Mouse (Mus musculus): ENCODE measurements around the gene March6. TPM values are rescaled to one million over a fixed set of nuclear protein-coding genes. Genes with fewer than 3 reads are reported as not detected.

March6 gene
- polyA plus RNA-seq, 1 experiment from 2014 or later: 68.3 TPM

DNA sequence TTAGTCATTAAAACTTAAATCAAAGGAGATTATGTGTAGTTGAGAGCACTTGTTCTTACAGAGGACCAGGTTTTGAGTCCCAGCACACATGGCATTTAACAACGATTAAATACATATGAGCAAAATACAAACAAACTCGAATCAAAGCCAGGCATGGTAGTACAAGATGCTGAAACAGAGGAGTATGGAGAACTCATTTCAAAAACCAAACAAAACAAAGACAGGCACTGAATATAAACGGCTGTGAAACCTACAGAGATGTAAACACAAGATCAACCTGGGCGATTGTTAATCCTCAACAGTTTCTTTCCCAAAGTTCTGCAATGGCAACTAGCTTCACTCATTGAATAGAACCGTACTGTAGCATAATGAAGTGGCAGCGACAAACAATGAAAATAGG, 1.8 kb downstream of the March6 start:
- Histone ChIP-seq H3K27ac (ENCODE audit: low read depth, low read length) (no peak overlapping the region), H3K27me3 (replicated peaks; ENCODE audit: control insufficient read depth, insufficient read depth, low read length) (no peaks in the 10 kb centered on the region), H3K9me3 (replicated peaks; ENCODE audit: control insufficient read depth, low read length) (no peaks in the 10 kb centered on the region), H3K4me1 (ENCODE audit: control insufficient read depth, insufficient read depth, low read length) (peaks cover 9% of the 10 kb centered on the region), H3K4me2 (ENCODE audit: low read length) (peak overlapping the region; percentile 70), H3K36me3 (ENCODE audit: control insufficient read depth, insufficient read depth, low read length) (no peaks in the 10 kb centered on the region), H3K9ac (ENCODE audit: low read length) (peak overlapping the region; percentile 92), H3K4me3 (ENCODE audit: low read depth, low read length) (peak overlapping the region; percentile 69)
- 25% methylated on average over 6 of the region's 6 CpGs for WGBS
- no peak for DNase-seq (ENCODE audit: low spot score)
- no peak for ATAC-seq

DNA sequence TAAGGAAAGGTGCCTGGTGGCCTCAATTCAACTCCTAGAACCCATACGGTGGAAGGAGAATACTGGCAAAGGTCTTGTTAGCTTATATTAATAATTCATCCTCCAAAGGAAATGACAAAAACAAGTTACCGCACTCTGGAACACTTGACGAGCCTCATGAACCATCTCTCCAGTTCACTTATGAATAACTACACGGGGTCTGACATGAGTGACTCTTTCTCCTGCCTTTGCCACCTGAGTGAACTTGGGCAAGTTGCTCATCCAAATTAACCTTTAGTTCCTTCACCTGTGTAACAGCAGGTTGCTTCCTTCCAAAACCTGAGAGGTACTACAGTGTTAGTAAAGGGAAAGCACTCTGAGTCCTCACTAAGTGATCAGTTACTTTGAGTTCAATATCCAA, 2.4 kb downstream of the March6 start:
- Histone ChIP-seq H3K9ac (ENCODE audit: low read length) (no peak overlapping the region), H3K27me3 (replicated peaks; ENCODE audit: control insufficient read depth, insufficient read depth, low read length) (no peaks in the 10 kb centered on the region), H3K4me1 (ENCODE audit: control insufficient read depth, insufficient read depth, low read length) (peaks cover 9% of the 10 kb centered on the region), H3K27ac (ENCODE audit: low read depth, low read length) (no peak overlapping the region), H3K9me3 (replicated peaks; ENCODE audit: control insufficient read depth, low read length) (no peaks in the 10 kb centered on the region), H3K4me2 (ENCODE audit: low read length) (peak overlapping the region; percentile 70), H3K36me3 (ENCODE audit: control insufficient read depth, insufficient read depth, low read length) (no peaks in the 10 kb centered on the region), H3K4me3 (ENCODE audit: low read depth, low read length) (no peak overlapping the region)
- no peak for DNase-seq (ENCODE audit: low spot score)
- WGBS: 95% methylated on average over 4 of the region's 4 CpGs
- ATAC-seq: no peak

DNA sequence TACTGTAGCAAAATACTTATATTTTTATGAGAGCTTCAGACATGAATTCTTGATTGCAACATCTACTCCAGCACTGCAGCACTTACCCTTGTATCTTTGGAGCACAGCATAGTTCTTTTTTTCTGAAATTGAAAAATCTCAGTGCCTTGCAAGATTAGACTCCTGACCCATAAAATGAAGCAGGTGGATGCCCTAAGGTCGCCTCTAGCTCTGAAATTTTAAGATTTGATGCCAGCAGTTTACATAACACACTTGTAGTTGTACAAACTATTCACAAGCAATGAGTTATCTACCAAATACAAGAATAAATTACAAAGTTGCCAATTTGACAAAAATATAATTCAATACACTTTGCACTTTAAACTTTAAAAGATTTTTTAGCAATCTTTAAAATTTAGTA, 4.4 kb downstream of the March6 start:
- no peak for DNase-seq (ENCODE audit: low spot score)
- H3K4me3 ChIP-seq (ENCODE audit: low read depth, low read length): no peak overlapping the region
- no peak overlapping the region for H3K27ac ChIP-seq (ENCODE audit: low read depth, low read length)
- H3K9ac ChIP-seq (ENCODE audit: low read length): no peak overlapping the region
- 89% methylated on average over 1 of the region's 1 CpGs for WGBS
- no peaks in the 10 kb centered on the region for H3K36me3 ChIP-seq (ENCODE audit: control insufficient read depth, insufficient read depth, low read length)
- H3K27me3 ChIP-seq (replicated peaks; ENCODE audit: control insufficient read depth, insufficient read depth, low read length): no peaks in the 10 kb centered on the region
- peaks cover 6% of the 10 kb centered on the region for H3K4me1 ChIP-seq (ENCODE audit: control insufficient read depth, insufficient read depth, low read length)
- no peak for ATAC-seq
- H3K9me3 ChIP-seq (replicated peaks; ENCODE audit: control insufficient read depth, low read length): no peaks in the 10 kb centered on the region
- no peak overlapping the region for H3K4me2 ChIP-seq (ENCODE audit: low read length)

DNA sequence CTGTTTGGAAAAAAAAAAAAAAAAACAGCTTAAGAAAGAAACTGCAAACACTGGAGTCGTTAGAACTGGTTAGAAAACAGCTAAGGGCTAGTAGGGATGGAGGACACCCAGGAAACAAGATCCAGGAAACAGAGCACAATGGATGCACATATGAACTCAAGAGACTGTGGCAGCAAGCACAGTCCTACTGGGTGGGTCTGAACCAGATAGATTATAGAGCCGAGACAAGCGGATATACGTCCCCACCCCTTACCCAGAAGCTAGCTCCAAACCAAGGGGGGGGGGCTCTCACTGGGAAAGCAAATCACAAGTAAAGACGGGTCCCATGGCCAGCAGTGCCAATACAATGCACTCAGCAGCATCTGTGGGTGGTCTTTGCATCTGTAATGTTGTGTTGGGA, 11.9 kb downstream of the March6 start:
- WGBS: 73% methylated on average over 5 of the region's 5 CpGs
- Histone ChIP-seq H3K27ac (ENCODE audit: low read depth, low read length) (no peak overlapping the region), H3K9ac (ENCODE audit: low read length) (no peak overlapping the region), H3K9me3 (replicated peaks; ENCODE audit: control insufficient read depth, low read length) (no peaks in the 10 kb centered on the region), H3K4me1 (ENCODE audit: control insufficient read depth, insufficient read depth, low read length) (no peaks in the 10 kb centered on the region), H3K4me2 (ENCODE audit: low read length) (no peak overlapping the region), H3K36me3 (ENCODE audit: control insufficient read depth, insufficient read depth, low read length) (no peaks in the 10 kb centered on the region), H3K27me3 (replicated peaks; ENCODE audit: control insufficient read depth, insufficient read depth, low read length) (no peaks in the 10 kb centered on the region), H3K4me3 (ENCODE audit: low read depth, low read length) (no peak overlapping the region)
- ATAC-seq: no peak
- DNase-seq (ENCODE audit: low spot score): no peak

DNA sequence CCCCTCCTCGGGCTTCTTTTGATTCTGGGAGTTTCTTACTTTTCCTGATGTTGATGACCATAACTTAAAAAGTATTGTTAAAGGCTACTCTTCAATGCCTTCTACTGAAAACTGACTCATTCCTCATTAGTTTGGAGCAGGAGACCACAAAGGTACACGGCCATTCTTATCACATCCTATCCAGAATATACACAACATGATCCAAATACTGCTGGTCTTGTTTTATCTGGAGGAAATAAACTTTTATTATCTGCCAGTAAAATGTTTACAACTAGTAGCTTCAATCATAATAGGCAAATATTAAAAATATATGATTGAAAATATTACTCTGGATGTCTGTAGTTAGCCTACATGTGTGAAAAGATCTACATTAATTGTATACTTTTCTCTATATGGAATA, 12.5 kb downstream of the March6 start:
- Histone ChIP-seq H3K4me2 (ENCODE audit: low read length) (no peak overlapping the region), H3K4me1 (ENCODE audit: control insufficient read depth, insufficient read depth, low read length) (no peaks in the 10 kb centered on the region), H3K9ac (ENCODE audit: low read length) (no peak overlapping the region), H3K9me3 (replicated peaks; ENCODE audit: control insufficient read depth, low read length) (no peaks in the 10 kb centered on the region), H3K27ac (ENCODE audit: low read depth, low read length) (no peak overlapping the region), H3K4me3 (ENCODE audit: low read depth, low read length) (no peak overlapping the region), H3K36me3 (ENCODE audit: control insufficient read depth, insufficient read depth, low read length) (no peaks in the 10 kb centered on the region), H3K27me3 (replicated peaks; ENCODE audit: control insufficient read depth, insufficient read depth, low read length) (no peaks in the 10 kb centered on the region)
- ATAC-seq (no peak), DNase-seq (ENCODE audit: low spot score) (no peak)
- WGBS: 90% methylated on average over 2 of the region's 2 CpGs

- no peaks in the 10 kb centered on the region for H3K36me3 ChIP-seq (ENCODE audit: control insufficient read depth, insufficient read depth, low read length)
These were observed 13.7 kb downstream of the March6 start for GRCm38 (mm10) chr15:31517186-31517585.

GRCm38 (mm10) chr15:31511795-31512194, 19.1 kb downstream of the March6 start:
- 90% methylated on average over 1 of the region's 1 CpGs for WGBS
- no peaks in the 10 kb centered on the region for H3K9me3 ChIP-seq (replicated peaks; ENCODE audit: control insufficient read depth, low read length)
- H3K9ac ChIP-seq (ENCODE audit: low read length): no peak overlapping the region
- ATAC-seq (no peak), DNase-seq (ENCODE audit: low spot score) (no peak)
- no peaks in the 10 kb centered on the region for H3K36me3 ChIP-seq (ENCODE audit: control insufficient read depth, insufficient read depth, low read length)
- H3K4me3 ChIP-seq (ENCODE audit: low read depth, low read length): no peak overlapping the region
- no peak overlapping the region for H3K4me2 ChIP-seq (ENCODE audit: low read length)
- no peaks in the 10 kb centered on the region for H3K27me3 ChIP-seq (replicated peaks; ENCODE audit: control insufficient read depth, insufficient read depth, low read length)
- H3K27ac ChIP-seq (ENCODE audit: low read depth, low read length): no peak overlapping the region
- 0 out of 2 replicates have a peak, but pooled peaks cover 4% of the 10 kb centered on the region for H3K4me1 ChIP-seq (ENCODE audit: control insufficient read depth, insufficient read depth, low read length)

More at GRCm38 (mm10) chr15:31517186-31517585, 13.7 kb downstream of the March6 start:
- no peak for DNase-seq (ENCODE audit: low spot score)
- WGBS: 97% methylated on average over 1 of the region's 1 CpGs
- no peak overlapping the region for H3K27ac ChIP-seq (ENCODE audit: low read depth, low read length)
- H3K4me1 ChIP-seq (ENCODE audit: control insufficient read depth, insufficient read depth, low read length): no peaks in the 10 kb centered on the region
- H3K4me3 ChIP-seq (ENCODE audit: low read depth, low read length): no peak overlapping the region
- no peaks in the 10 kb centered on the region for H3K9me3 ChIP-seq (replicated peaks; ENCODE audit: control insufficient read depth, low read length)
- ATAC-seq: no peak
- no peak overlapping the region for H3K4me2 ChIP-seq (ENCODE audit: low read length)
- no peak overlapping the region for H3K9ac ChIP-seq (ENCODE audit: low read length)
- H3K27me3 ChIP-seq (replicated peaks; ENCODE audit: control insufficient read depth, insufficient read depth, low read length): no peaks in the 10 kb centered on the region

- H3K27me3 ChIP-seq (replicated peaks; ENCODE audit: control insufficient read depth, insufficient read depth, low read length): no peaks in the 10 kb centered on the region
- no peaks in the 10 kb centered on the region for H3K36me3 ChIP-seq (ENCODE audit: control insufficient read depth, insufficient read depth, low read length)
- no peak overlapping the region for H3K27ac ChIP-seq (ENCODE audit: low read depth, low read length)
- ATAC-seq (no peak), DNase-seq (ENCODE audit: low spot score) (no peak)
- H3K9me3 ChIP-seq (replicated peaks; ENCODE audit: control insufficient read depth, low read length): no peaks in the 10 kb centered on the region
- no peak overlapping the region for H3K9ac ChIP-seq (ENCODE audit: low read length)
- H3K4me3 ChIP-seq (ENCODE audit: low read depth, low read length): no peak overlapping the region
- 0 out of 2 replicates have a peak, but pooled peaks cover 4% of the 10 kb centered on the region for H3K4me1 ChIP-seq (ENCODE audit: control insufficient read depth, insufficient read depth, low read length)
- no peak overlapping the region for H3K4me2 ChIP-seq (ENCODE audit: low read length)
These were observed 19.5 kb downstream of the March6 start for GRCm38 (mm10) chr15:31511406-31511771.

GRCm38 (mm10) chr15:31510477-31511405, 20.1 kb downstream of the March6 start:
- Histone ChIP-seq H3K9ac (ENCODE audit: low read length) (no peak overlapping the region), H3K9me3 (replicated peaks; ENCODE audit: control insufficient read depth, low read length) (no peaks in the 10 kb centered on the region), H3K4me2 (ENCODE audit: low read length) (no peak overlapping the region), H3K4me1 (ENCODE audit: control insufficient read depth, insufficient read depth, low read length) (0 out of 2 replicates have a peak, but pooled peaks cover 4% of the 10 kb centered on the region), H3K27me3 (replicated peaks; ENCODE audit: control insufficient read depth, insufficient read depth, low read length) (no peaks in the 10 kb centered on the region), H3K36me3 (ENCODE audit: control insufficient read depth, insufficient read depth, low read length) (peaks cover 3% of the 10 kb centered on the region; the same call in 1 of the 2 replicates), H3K27ac (ENCODE audit: low read depth, low read length) (no peak overlapping the region), H3K4me3 (ENCODE audit: low read depth, low read length) (no peak overlapping the region)
- no peak for DNase-seq (ENCODE audit: low spot score)
- WGBS: 68% methylated on average over 7 of the region's 7 CpGs
- ATAC-seq: peak; percentile 52; the same call in 1 of the 2 replicates

Measured in forebrain, embryonic 14.5 days (tissue).